Comparison of ENCODE assay signal across 25 mouse cellular contexts in genomic region chr14:77174931-77175330, GRCm38 (mm10). TPM values are rescaled to one million over a fixed set of nuclear protein-coding genes. Genes with fewer than 3 reads are reported as not detected.
DNase-seq lines count a peak whose midpoint lies in the region; ATAC-seq and TF ChIP-seq lines count a peak whose summit lies in the region.
"Had no signal": no experiment of that assay in that cellular context is flagged by ENCODE, and none has a peak within 500 bp of the region (broad histone marks: within the 10 kb centered on the region; RNA-seq: fewer than 3 reads in every experiment).

No protein-coding gene starts in this region.

- H3K4me1 ChIP-seq in hindbrain, postnatal 0 days (ENCODE audit: insufficient read depth, low read length): no peaks in the 10 kb centered on the region
- no peaks in the 10 kb centered on the region for H3K4me1 ChIP-seq in hindbrain, embryonic 11.5 days (replicated peaks; ENCODE audit: control insufficient read depth, insufficient read depth, low read length)
- peaks cover 18% of the 10 kb centered on the region for H3K4me1 ChIP-seq in olfactory bulb, adult 2 months (ENCODE audit: control insufficient read depth, insufficient read depth, low read length)
- H3K4me1 ChIP-seq: forebrain, embryonic 12.5 days had no signal

- H3K27me3 ChIP-seq in hindbrain, postnatal 0 days (ENCODE audit: insufficient read depth, low read length): no peaks in the 10 kb centered on the region
- H3K27me3 ChIP-seq in hindbrain, embryonic 11.5 days (ENCODE audit: control insufficient read depth, insufficient read depth, low read length): no peaks in the 10 kb centered on the region
- no peaks in the 10 kb centered on the region for H3K27me3 ChIP-seq in myocyte (ENCODE audit: control insufficient read depth, insufficient read depth, insufficient read length)
- H3K27me3 ChIP-seq: CH12.LX; forebrain, embryonic 12.5 days; heart, embryonic 15.5 days; Patski had no signal

- H3K9ac ChIP-seq in hindbrain, postnatal 0 days (replicated peaks; ENCODE audit: low read length): no peak overlapping the region
- H3K9ac ChIP-seq in hindbrain, embryonic 11.5 days (ENCODE audit: low read depth, low read length): no peak overlapping the region
- H3K9ac ChIP-seq: forebrain, embryonic 12.5 days; heart, embryonic 15.5 days; hindbrain, embryonic 14.5 days had no signal

- H3K79me2 ChIP-seq in myocyte (ENCODE audit: control insufficient read depth, insufficient read depth): no peaks in the 10 kb centered on the region

- no peak for TF ChIP-seq CTCF in hindbrain, postnatal 0 days (IDR thresholded peaks at IDR 0.05; ENCODE audit: low read depth)
- no peak for TF ChIP-seq CTCF in olfactory bulb, adult 2 months (IDR thresholded peaks at IDR 0.05; ENCODE audit: insufficient read depth, low read depth, low read length)

- H3K4me2 ChIP-seq in hindbrain, postnatal 0 days (ENCODE audit: low read depth, low read length): 0 out of 2 replicates have a peak overlapping the region, but pooled peaks have one; percentile 2
- H3K4me2 ChIP-seq in hindbrain, embryonic 11.5 days (replicated peaks; ENCODE audit: low read depth, low read length): no peak overlapping the region
- peak overlapping the region; percentile 30 for H3K4me2 ChIP-seq in myocyte (ENCODE audit: low read depth)
- H3K4me2 ChIP-seq: forebrain, embryonic 12.5 days; hindbrain, embryonic 14.5 days had no signal

- 0 out of 2 replicates have a peak overlapping the region, but pooled peaks have one; percentile 27 for H3K27ac ChIP-seq in hindbrain, postnatal 0 days
- H3K27ac ChIP-seq in hindbrain, embryonic 11.5 days (ENCODE audit: low read depth, low read length): no peak overlapping the region
- peak overlapping the region; percentile 27; the same call in 1 of the 2 replicates for H3K27ac ChIP-seq in olfactory bulb, adult 2 months (ENCODE audit: insufficient read depth, low read depth, low read length)
- H3K27ac ChIP-seq: forebrain, embryonic 12.5 days; heart, adult 2 months; macrophage had no signal

- peak; percentile 71 for DNase-seq in heart, adult 11 months
- no peak for DNase-seq in heart, postnatal 14 days
- no peak for DNase-seq in hindbrain, postnatal 0 days (ENCODE audit: low spot score)
- DNase-seq in hindbrain, embryonic 11.5 days (ENCODE audit: low spot score): no peak
- no peak for DNase-seq in liver
- DNase-seq: adrenal gland, adult 2 months; B cell, adult 2 months; heart, adult 2 months; kidney, adult 9 months; kidney, postnatal 25 days; right cerebral cortex, adult 18-20 months; right cerebral cortex, postnatal 4 days; thymus, postnatal 14 days had no signal

- TF ChIP-seq POLR2A in myocyte (IDR thresholded peaks at IDR 0.05; ENCODE audit: insufficient read length, low read depth): no peak
- TF ChIP-seq POLR2A in olfactory bulb, adult 2 months (IDR thresholded peaks at IDR 0.05; ENCODE audit: insufficient read depth, low read depth, low read length): no peak

- WGBS in hindbrain, postnatal 0 days: 48% methylated on average over 9 of the region's 9 CpGs
- 92% methylated on average over 9 of the region's 9 CpGs for WGBS in hindbrain, embryonic 11.5 days
- 26% methylated on average over 9 of the region's 9 CpGs for WGBS in olfactory bulb, adult 2 months

- no peak overlapping the region for H3K4me3 ChIP-seq in hindbrain, postnatal 0 days (ENCODE audit: low read length)
- no peak overlapping the region for H3K4me3 ChIP-seq in hindbrain, embryonic 11.5 days (ENCODE audit: low read depth, low read length)
- no peak overlapping the region for H3K4me3 ChIP-seq in myocyte
- no peak overlapping the region for H3K4me3 ChIP-seq in olfactory bulb, adult 2 months (ENCODE audit: insufficient read depth, low read depth, low read length)
- H3K4me3 ChIP-seq: forebrain, embryonic 12.5 days; heart, adult 2 months; heart, embryonic 15.5 days had no signal

- H3K36me3 ChIP-seq in hindbrain, postnatal 0 days (ENCODE audit: insufficient read depth, low read length): no peaks in the 10 kb centered on the region
- no peaks in the 10 kb centered on the region for H3K36me3 ChIP-seq in hindbrain, embryonic 11.5 days (ENCODE audit: control insufficient read depth, insufficient read depth, low read length)
- H3K36me3 ChIP-seq in myocyte (ENCODE audit: control insufficient read depth, insufficient read depth): no peaks in the 10 kb centered on the region
- H3K36me3 ChIP-seq: forebrain, embryonic 12.5 days; G1E; heart, embryonic 15.5 days had no signal

- intact Hi-C loops in heart, postnatal 14 days (cut with DNase I): no loop called here

- peak; percentile 52 for ATAC-seq in hindbrain, postnatal 0 days
- ATAC-seq in hindbrain, embryonic 11.5 days (ENCODE audit: low FRiP score): no peak
- ATAC-seq: intestine, embryonic 16.5 days; Patski had no signal

- H3ac ChIP-seq in myocyte (ENCODE audit: control insufficient read depth, insufficient read length): no peak overlapping the region

- H3K9me3 ChIP-seq in hindbrain, postnatal 0 days (ENCODE audit: low read length): no peaks in the 10 kb centered on the region
- no peaks in the 10 kb centered on the region for H3K9me3 ChIP-seq in hindbrain, embryonic 11.5 days (ENCODE audit: control insufficient read depth, low read length)
- H3K9me3 ChIP-seq: forebrain, embryonic 12.5 days; heart, embryonic 15.5 days had no signal

TF ChIP-seq in myocyte, 11 proteins besides CTCF, POLR2A, EP300 and RAD21:
- TF ChIP-seq MYOD1 (IDR thresholded peaks at IDR 0.05; ENCODE audit: control insufficient read depth in 1 of 3, insufficient read length in 2 of 3, low read depth in 2 of 3) (no peak), REST (IDR thresholded peaks at IDR 0.05; ENCODE audit: insufficient read depth, insufficient read length) (no peak), POLR2AphosphoS2 (IDR thresholded peaks at IDR 0.05; ENCODE audit: insufficient read length, low read depth) (no peak), MYOG (IDR thresholded peaks at IDR 0.05; ENCODE audit: control insufficient read depth in 1 of 3, insufficient read depth in 1 of 3, insufficient read length in 2 of 3, low read depth in 2 of 3) (no peak), E2F4 (IDR thresholded peaks at IDR 0.05; ENCODE audit: insufficient read depth) (no peak), CEBPB (IDR thresholded peaks at IDR 0.05; ENCODE audit: insufficient read depth, poor library complexity, severe bottlenecking) (no peak), TCF12 (IDR thresholded peaks at IDR 0.05; ENCODE audit: insufficient read depth, poor library complexity, severe bottlenecking) (no peak), MAX (IDR thresholded peaks at IDR 0.05; ENCODE audit: low read depth) (no peak), TCF3 (IDR thresholded peaks at IDR 0.05; ENCODE audit: insufficient read length, low read depth) (no peak), SRF (IDR thresholded peaks at IDR 0.05; ENCODE audit: control insufficient read depth, insufficient read length, low read depth) (no peak), USF1 (IDR thresholded peaks at IDR 0.05; ENCODE audit: low read depth) (no peak)

RNA-seq across cellular contexts. Expression of gene Enox1, which starts 18.4 kb away (rescaled TPM):
- total RNA-seq in heart, postnatal 14 days (2021): 1 to 10 TPM in 1 of 2 experiments, under 1 TPM in 1; 0.98 to 1.5 TPM
- total RNA-seq in hindbrain, postnatal 0 days (2014; rRNA removed): 42.7 and 43.5 TPM in 2 replicates
- polyA plus RNA-seq in hindbrain, postnatal 0 days (2015; fragmentation: Nextera tagmentation; extraction: Ambion mirVana): 29.1 and 30.7 TPM in 2 replicates
- 17.3 and 18.3 TPM in 2 replicates for polyA plus RNA-seq in hindbrain, embryonic 11.5 days (2014; fragmentation: Nextera tagmentation; extraction: Ambion mirVana)
- 3.1 TPM for polyA plus RNA-seq in myocyte (2012; fragmentation: generic; extraction: Trizol)
- not detected in 2 replicates for polyA plus RNA-seq in olfactory bulb, adult 2 months (2012; ENCODE audit: insufficient read depth, insufficient read length, low replicate concordance, missing spikeins)
- total RNA-seq: CH12.LX; common myeloid progenitor, adult 5-6 weeks had no signal
- polyA plus RNA-seq: G1E; liver, adult 2 months; macrophage had no signal
